Mouse (Mus musculus) stomach, embryonic 15.5 days (tissue): ENCODE results near the gene Jund. TPM values are rescaled to one million over a fixed set of nuclear protein-coding genes. Genes with fewer than 3 reads are reported as not detected.

Experiments used
- ATAC-seq: fragments of 200-750 bp; cut with Nextera tagmentation; 2 replicates; pipeline ENCODE4 v1.8.0; 2017; ENCODE audit warnings: low read depth, moderate number of reproducible peaks, moderate TSS enrichment; ENCODE audit not compliant: insufficient read depth, low FRiP score
- H3K27ac ChIP-seq: fragments of 300-500 bp; sonication (generic); 2 replicates; pipeline ENCODE4 v1.5.1; 2015; ENCODE audit warnings: mild to moderate bottlenecking, inconsistent platforms
- H3K27me3 ChIP-seq: fragments of 300-500 bp; sonication (generic); replicated peaks from 2 replicates; pipeline ENCODE4 v1.6.1; 2015; ENCODE audit warnings: inconsistent platforms
- H3K36me3 ChIP-seq: fragments of 300-500 bp; sonication (generic); 2 replicates; pipeline ENCODE4 v1.6.1; 2015; ENCODE audit warnings: inconsistent platforms
- H3K4me1 ChIP-seq: fragments of 300-500 bp; sonication (generic); 2 replicates; pipeline ENCODE4 v1.6.1; 2015; ENCODE audit warnings: inconsistent platforms
- H3K4me2 ChIP-seq: fragments of 300-500 bp; sonication (generic); 2 replicates; pipeline ENCODE4 v1.6.1; 2015; ENCODE audit warnings: mild to moderate bottlenecking, inconsistent platforms
- H3K4me3 ChIP-seq: fragments of 300-500 bp; sonication (generic); replicated peaks from 2 replicates; pipeline ENCODE4 v1.5.1; 2015; ENCODE audit warnings: inconsistent platforms
- H3K9ac ChIP-seq: fragments of 300-500 bp; sonication (generic); 2 replicates; pipeline ENCODE4 v1.6.1; 2015; ENCODE audit warnings: inconsistent platforms
- H3K9me3 ChIP-seq: fragments of 300-500 bp; sonication (generic); 2 replicates; pipeline ENCODE4 v1.6.1; 2016; ENCODE audit warnings: inconsistent platforms
- WGBS: fragments of 180-500 bp; shearing (Covaris S2); methylation state at CpG from one replicate; pipeline ENCODE4 v1.1.7; 2015; 5-methylcytosine and 5-hydroxymethylcytosine counted together
- polyA plus RNA-seq: library from polyadenylated mRNA; unstranded; fragments of >200 nt; fragmentation: Nextera tagmentation; extraction: Ambion mirVana; gene quantifications from 2 replicates; pipeline ENCODE4 v1.2.1, GENCODE M21; 2015

The Jund gene
- polyA plus RNA-seq, 1 experiment from 2014 or later, result 84.4 TPM

DNA sequence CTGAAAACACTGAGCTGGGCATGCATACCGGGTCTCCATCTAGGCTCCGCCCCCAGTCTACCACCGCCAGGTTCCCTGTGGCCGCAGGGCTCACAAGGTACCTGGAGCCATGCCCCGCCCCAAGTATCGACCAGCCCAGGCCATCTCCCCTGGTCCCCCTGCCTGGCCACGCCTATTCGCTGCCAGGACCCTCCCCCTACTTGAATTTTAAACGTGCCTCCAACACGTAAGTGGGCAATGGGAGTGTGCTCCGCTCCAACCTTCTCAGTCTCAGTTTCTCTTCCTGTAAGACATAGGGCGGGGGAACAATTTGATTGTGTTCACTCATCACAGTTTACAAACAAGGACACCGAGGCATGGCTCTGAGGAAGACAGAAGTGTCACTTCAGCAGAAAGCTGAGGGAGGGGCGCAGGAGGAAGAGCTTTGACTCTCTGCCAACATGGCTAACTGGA is 38.5 kb upstream of the Jund start, which contains the start of gene Pgpep1:
Pgpep1 (minus strand) TSS at position 116 of the 453 bp plus-strand sequence.
- peaks cover 3% of the 10 kb centered on the region; the same call in 1 of the 2 replicates for H3K36me3 ChIP-seq
- ATAC-seq, result peak; percentile 65
- 1% methylated on average over 14 of the region's 14 CpGs for WGBS
- H3K9me3 ChIP-seq, result no peaks in the 10 kb centered on the region
- H3K4me3 ChIP-seq, result peak within 1 kb of the TSS; percentile 85
- H3K27me3 ChIP-seq, result no peaks in the 10 kb centered on the region
- H3K4me1 ChIP-seq, result peaks cover 23% of the 10 kb centered on the region
- H3K4me2 ChIP-seq, result peak within 1 kb of the TSS; percentile 88
- peak within 1 kb of the TSS; percentile 81 for H3K9ac ChIP-seq
- peak within 1 kb of the TSS; percentile 90 for H3K27ac ChIP-seq

DNA sequence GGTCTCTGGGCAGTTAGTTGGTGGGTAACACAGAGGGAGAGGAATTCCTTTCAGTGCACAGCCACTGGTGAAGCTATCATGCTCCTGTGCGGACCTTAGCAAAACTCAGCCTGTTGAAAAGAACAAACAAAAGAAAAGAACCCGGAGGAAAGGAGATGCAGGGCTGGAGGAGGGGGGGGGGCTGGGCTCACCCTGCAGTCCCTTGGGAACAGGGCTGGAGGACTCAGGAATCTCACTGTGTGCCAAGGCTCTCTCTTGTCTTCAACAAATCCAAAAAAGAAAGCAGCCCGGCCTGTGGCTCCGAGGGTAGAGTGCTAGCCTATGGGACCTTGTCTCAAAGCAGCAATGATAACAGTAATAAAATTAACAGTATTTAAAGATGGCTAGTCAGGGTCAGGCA is 35.1 kb upstream of the Jund start:
- Histone ChIP-seq H3K9ac (no peak overlapping the region), H3K4me3 (no peak overlapping the region), H3K36me3 (no peaks in the 10 kb centered on the region), H3K4me2 (no peak overlapping the region), H3K9me3 (no peaks in the 10 kb centered on the region), H3K27me3 (no peaks in the 10 kb centered on the region), H3K27ac (no peak overlapping the region), H3K4me1 (peaks cover 11% of the 10 kb centered on the region)
- no peak for ATAC-seq
- 44% methylated on average over 4 of the region's 4 CpGs for WGBS

DNA sequence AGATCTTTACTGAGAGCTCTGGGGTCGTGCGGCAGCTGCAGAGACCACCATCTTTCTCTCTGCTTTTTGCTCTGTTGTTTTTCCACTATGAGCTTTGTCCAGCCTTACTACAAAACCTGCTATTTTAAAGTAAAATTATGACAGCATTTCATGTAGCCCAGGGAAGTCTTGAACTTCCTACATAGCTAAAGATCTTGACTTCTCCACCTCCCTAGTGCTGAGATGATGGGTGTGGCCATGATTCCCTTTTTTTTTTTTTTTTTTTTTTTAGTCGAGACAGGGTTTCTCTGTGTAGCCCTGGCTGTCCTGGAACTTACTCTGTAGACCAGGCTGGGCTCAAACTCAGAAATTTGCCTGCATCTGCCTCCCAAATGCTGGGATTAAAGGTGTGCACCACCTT is 34.1 kb upstream of the Jund start:
- H3K4me3 ChIP-seq, result no peak overlapping the region
- no peak overlapping the region for H3K4me2 ChIP-seq
- no peak overlapping the region for H3K27ac ChIP-seq
- ATAC-seq, result no peak
- peaks cover 7% of the 10 kb centered on the region for H3K4me1 ChIP-seq
- no peaks in the 10 kb centered on the region for H3K36me3 ChIP-seq
- no peaks in the 10 kb centered on the region for H3K27me3 ChIP-seq
- H3K9ac ChIP-seq, result no peak overlapping the region
- no peaks in the 10 kb centered on the region for H3K9me3 ChIP-seq
- 67% methylated on average over 3 of the region's 3 CpGs for WGBS

DNA sequence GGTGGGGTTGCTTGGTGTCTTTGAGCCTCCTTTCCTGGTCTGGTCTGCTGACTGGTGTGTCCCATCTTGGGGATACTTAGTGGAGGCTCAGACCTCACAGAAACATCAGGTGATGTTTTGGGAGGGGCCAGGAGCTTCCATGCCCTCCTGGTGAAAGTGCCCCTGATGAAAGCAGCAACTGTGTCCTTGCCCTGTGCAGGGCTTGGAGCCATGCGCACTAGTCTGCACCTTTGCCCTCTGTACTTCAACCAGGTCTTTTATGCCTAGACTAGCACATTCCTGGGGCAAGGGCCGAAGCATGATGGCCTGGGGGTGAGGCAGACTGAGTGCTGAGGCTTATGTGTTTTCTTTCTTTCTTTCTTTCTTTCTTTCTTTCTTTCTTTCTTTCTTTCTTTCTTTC is 33.1 kb upstream of the Jund start:
- Histone ChIP-seq H3K36me3 (no peaks in the 10 kb centered on the region), H3K4me3 (no peak overlapping the region), H3K9ac (no peak overlapping the region), H3K27me3 (no peaks in the 10 kb centered on the region), H3K9me3 (no peaks in the 10 kb centered on the region), H3K4me1 (peaks cover under 1% of the 10 kb centered on the region), H3K4me2 (no peak overlapping the region), H3K27ac (no peak overlapping the region)
- 63% methylated on average over 2 of the region's 2 CpGs for WGBS
- ATAC-seq, result no peak

DNA sequence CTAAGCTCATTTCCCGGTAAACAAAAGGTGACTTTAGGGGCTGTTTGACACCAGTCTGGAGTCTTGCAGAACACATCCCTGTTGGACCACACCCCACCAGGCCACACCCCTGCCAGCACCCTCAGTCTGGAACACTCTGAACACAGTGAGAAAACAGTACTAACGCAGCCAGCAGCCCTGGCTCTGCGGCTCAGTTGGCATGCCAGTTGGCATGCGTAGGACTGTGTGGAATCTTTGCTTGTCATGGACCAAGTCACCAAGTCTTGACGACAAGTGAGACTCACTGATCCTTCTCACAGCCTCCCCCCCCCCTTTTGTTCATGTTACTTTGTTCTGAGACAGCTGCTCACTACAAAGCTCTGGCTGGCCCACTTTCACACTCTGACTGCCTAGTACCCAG is 31.7 kb upstream of the Jund start:
- Histone ChIP-seq H3K4me2 (no peak overlapping the region), H3K4me1 (no peaks in the 10 kb centered on the region), H3K9ac (no peak overlapping the region), H3K9me3 (no peaks in the 10 kb centered on the region), H3K27ac (no peak overlapping the region), H3K36me3 (no peaks in the 10 kb centered on the region), H3K4me3 (no peak overlapping the region), H3K27me3 (no peaks in the 10 kb centered on the region)
- WGBS, result 62% methylated on average over 5 of the region's 5 CpGs
- ATAC-seq, result no peak

DNA sequence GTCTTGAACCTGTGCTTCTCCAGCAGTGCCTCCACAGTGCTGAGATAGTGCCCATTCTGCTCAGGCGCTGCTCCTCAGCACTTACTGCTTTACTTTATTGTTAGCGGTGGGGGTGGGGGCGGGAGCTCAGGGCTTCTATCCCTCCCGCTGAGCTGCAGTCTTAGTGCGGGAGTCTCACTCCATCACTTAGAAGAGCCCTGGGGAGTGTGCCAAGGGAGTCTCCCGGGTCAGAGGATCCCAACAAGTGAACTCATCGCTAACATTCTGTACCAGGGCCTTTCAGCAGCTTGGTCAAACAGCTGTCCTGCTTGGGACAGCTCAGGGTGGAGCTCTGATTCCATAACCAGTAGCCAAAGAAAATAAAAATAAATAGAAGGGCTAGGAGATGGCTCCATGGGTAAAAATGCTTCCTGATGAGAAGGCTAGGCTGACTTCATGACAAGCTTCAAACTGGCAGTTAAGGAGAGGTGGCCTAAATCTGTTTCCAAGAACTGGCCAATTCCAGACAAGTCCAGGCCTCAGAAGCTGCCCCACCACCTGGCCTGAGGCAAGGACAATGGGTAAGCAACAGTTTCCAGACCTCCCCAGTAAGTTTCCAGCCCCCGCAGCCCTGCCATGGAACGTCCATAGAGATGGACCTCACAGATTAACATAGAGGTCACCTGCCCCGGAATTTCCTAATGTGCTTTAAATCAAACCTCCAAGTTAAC is 27.0 kb upstream of the Jund start:
- 62% methylated on average over 10 of the region's 10 CpGs for WGBS
- peaks cover 20% of the 10 kb centered on the region for H3K4me1 ChIP-seq
- no peak overlapping the region for H3K9ac ChIP-seq
- H3K27ac ChIP-seq, result 0 out of 2 replicates have a peak overlapping the region, but pooled peaks have one; percentile 3
- H3K9me3 ChIP-seq, result no peaks in the 10 kb centered on the region
- no peak overlapping the region for H3K4me2 ChIP-seq
- ATAC-seq, result no peak
- H3K36me3 ChIP-seq, result no peaks in the 10 kb centered on the region
- no peak overlapping the region for H3K4me3 ChIP-seq
- no peaks in the 10 kb centered on the region for H3K27me3 ChIP-seq

DNA sequence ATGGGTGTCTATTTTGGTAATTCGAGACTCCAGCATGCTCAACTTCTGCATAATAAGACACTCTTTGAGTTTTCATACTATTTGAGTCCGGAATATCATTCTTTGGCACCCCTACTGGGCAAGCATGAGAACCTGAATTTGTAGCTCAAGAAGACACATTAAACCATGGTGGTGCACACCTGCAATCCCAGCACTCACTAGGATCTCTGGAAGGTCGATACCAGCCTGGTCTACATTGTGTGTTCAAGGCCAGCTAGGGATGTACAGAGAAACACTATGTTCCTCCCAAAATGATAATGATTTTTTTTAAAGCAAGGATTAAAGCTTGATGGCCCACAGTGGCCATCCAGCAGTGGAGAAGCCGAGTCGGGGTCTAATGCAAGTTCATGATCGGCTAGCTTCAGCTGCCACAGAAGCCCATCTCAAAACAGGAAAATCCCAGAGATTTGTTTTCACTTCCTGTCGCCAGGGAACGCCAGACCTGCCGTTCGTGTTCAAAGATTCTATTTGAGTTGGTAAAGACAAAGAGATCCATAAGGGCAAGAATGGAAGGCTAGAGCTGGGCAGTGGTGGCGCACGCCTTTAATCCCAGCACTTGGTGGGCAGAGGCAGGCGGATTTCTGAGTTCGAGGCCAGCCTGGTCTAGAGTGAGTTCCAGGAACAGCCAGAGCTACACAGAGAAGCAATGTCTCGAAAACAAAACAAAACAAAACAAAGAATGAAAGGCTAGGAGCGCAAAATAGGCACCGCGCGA is 26.2 kb upstream of the Jund start:
- peak overlapping the region; percentile 55 for H3K4me2 ChIP-seq
- peaks cover 20% of the 10 kb centered on the region for H3K4me1 ChIP-seq
- no peak for ATAC-seq
- no peaks in the 10 kb centered on the region; the same call in 1 of the 2 replicates for H3K36me3 ChIP-seq
- H3K27ac ChIP-seq, result peak overlapping the region; percentile 64
- peak overlapping the region; percentile 54 for H3K4me3 ChIP-seq
- no peaks in the 10 kb centered on the region for H3K27me3 ChIP-seq
- WGBS, result 37% methylated on average over 19 of the region's 19 CpGs
- H3K9me3 ChIP-seq, result no peaks in the 10 kb centered on the region
- peak overlapping the region; percentile 27; the same call in 1 of the 2 replicates for H3K9ac ChIP-seq

DNA sequence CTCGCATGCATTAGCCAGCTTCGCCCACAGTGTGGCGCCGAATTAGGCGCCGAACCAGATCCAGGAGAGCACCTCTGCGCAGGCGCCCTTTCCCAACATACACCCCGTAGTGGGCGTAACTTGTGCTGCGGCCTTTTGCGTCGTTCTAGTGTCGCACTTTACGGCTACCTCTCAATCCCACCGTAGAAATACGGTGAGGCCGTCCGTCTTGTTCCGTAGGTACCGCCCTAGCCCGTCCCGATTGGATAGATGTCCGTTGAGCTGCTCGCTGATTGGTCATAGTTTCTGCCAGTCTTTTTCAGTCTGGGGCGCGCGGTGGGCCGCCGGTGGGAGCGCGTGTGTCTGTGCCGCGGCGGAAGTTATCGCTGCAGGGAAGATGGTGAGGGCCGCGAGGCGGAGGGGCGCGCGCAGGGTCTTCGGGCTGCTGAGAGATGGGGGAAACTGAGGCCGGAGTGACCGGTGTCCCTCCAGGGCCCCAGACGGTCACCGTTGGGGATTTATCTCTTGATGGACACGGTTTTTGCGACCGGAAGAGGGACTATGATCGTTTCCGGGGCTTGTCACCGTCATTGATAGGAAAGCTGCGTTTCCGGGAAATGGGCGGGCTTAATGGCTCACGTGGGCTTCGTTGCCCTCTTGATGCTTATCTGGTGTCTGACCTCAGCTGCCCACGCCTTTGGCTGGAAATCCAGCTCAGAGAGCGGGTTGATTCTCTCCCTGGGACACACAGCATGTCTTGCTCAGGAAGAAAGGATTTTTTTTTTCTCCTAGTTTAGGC is 25.5 kb upstream of the Jund start, which contains the start of gene Lsm4:
Lsm4 (plus strand) TSS at position 170 of the 778 bp plus-strand sequence.
- Histone ChIP-seq H3K9me3 (no peaks in the 10 kb centered on the region), H3K27me3 (no peaks in the 10 kb centered on the region), H3K9ac (peak within 1 kb of the TSS; percentile 27; the same call in 1 of the 2 replicates), H3K4me2 (peak within 1 kb of the TSS; percentile 65), H3K4me3 (peak within 1 kb of the TSS; percentile 54), H3K4me1 (peaks cover 23% of the 10 kb centered on the region), H3K36me3 (peaks cover 4% of the 10 kb centered on the region), H3K27ac (peak within 1 kb of the TSS; percentile 90)
- peak; percentile 95 for ATAC-seq
- WGBS, result under 1% methylated on average over 60 of the region's 60 CpGs

DNA sequence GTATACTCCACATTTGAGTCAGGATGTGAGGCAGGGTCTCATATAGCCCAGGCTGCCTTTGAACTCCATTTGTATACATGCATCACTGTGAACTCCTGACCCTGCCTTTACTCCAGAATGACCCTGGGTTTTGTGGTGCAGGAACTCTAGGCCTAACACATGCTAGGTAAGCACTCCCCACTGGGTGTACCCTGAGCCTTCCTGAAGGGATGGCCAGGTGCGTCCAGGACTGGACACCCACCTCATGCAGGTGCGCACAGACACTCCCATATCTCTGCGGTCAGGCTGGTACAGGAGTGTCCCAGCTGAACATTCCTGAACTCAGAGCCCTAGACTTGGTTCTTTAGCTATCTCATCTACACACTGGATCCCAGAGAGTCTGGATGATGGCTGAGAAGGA is 24.6 kb upstream of the Jund start:
- no peaks in the 10 kb centered on the region for H3K27me3 ChIP-seq
- H3K27ac ChIP-seq, result peak overlapping the region; percentile 90
- ATAC-seq, result no peak
- peaks cover 23% of the 10 kb centered on the region for H3K4me1 ChIP-seq
- peak overlapping the region; percentile 54 for H3K4me3 ChIP-seq
- peaks cover 4% of the 10 kb centered on the region for H3K36me3 ChIP-seq
- no peaks in the 10 kb centered on the region for H3K9me3 ChIP-seq
- H3K9ac ChIP-seq, result 0 out of 2 replicates have a peak overlapping the region, but pooled peaks have one; percentile 9
- 71% methylated on average over 3 of the region's 3 CpGs for WGBS
- H3K4me2 ChIP-seq, result peak overlapping the region; percentile 65

DNA sequence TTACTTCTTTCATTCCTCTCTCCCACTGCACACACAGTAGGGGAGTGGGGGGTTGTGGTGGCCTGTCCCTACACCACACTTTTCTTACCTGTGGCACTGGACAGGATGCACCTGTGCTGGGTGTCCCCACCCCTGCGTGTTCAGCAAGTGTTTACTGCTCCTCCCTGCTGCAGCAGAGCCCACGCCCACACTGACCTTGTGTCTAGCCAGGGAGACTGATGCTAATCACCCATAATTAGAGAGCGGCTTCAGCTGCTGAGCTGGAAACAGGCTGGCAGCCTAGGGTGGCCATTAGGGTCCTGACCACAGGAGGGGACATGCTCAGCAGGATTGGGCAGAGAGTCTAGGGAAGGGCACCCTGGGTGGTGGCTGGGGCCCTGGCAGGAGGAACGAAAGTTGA is 24.0 kb upstream of the Jund start:
- peak overlapping the region; percentile 90 for H3K27ac ChIP-seq
- no peak for ATAC-seq
- no peak overlapping the region for H3K4me3 ChIP-seq
- H3K36me3 ChIP-seq, result peaks cover 4% of the 10 kb centered on the region
- WGBS, result 67% methylated on average over 4 of the region's 4 CpGs
- peaks cover 24% of the 10 kb centered on the region for H3K4me1 ChIP-seq
- H3K9me3 ChIP-seq, result no peaks in the 10 kb centered on the region
- H3K9ac ChIP-seq, result no peak overlapping the region
- H3K4me2 ChIP-seq, result peak overlapping the region; percentile 65; the same call in 1 of the 2 replicates
- no peaks in the 10 kb centered on the region for H3K27me3 ChIP-seq

DNA sequence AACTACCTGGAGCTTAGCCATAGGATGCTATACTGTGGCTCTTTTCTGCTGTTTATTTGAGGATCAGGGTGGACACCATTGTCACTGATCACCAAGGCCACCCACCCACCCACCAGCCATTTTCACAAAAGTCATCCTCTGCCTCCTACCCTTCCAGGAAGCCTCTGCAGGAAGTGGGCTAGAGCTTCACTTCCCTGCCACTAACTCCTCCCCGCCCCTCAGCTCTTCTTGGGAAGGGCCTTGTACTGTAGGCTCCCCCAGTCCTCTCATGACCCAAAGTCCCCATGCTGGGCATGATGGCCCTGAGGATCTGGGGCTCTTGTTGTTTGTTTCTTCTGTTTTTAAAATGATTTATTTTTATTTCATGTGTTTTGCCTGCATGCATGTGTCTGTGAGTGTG is 23.4 kb upstream of the Jund start:
- Histone ChIP-seq H3K9ac (no peak overlapping the region), H3K27me3 (no peaks in the 10 kb centered on the region), H3K9me3 (no peaks in the 10 kb centered on the region), H3K36me3 (peaks cover 4% of the 10 kb centered on the region), H3K4me3 (no peak overlapping the region), H3K27ac (no peak overlapping the region), H3K4me2 (no peak overlapping the region), H3K4me1 (peaks cover 29% of the 10 kb centered on the region)
- no peak for ATAC-seq
- WGBS, result 88% methylated on average over 1 of the region's 1 CpGs
